Mouse (Mus musculus): ENCODE data around the gene 2900011O08Rik.

GRCm38 (mm10) chr16:14008708-14009107 lies 22.3 kb downstream of the 2900011O08Rik start:
- TF ChIP-seq CTCF (IDR thresholded peaks at IDR 0.05; ENCODE audit: insufficient read depth, low read depth, low read length) (no peak), POLR2A (IDR thresholded peaks at IDR 0.05; ENCODE audit: insufficient read depth, low read depth, low read length) (no peak)

Measured in olfactory bulb, adult 2 months (tissue).